Comparison of ENCODE assay signal across 8 mouse cellular contexts in the genomic region with DNA sequence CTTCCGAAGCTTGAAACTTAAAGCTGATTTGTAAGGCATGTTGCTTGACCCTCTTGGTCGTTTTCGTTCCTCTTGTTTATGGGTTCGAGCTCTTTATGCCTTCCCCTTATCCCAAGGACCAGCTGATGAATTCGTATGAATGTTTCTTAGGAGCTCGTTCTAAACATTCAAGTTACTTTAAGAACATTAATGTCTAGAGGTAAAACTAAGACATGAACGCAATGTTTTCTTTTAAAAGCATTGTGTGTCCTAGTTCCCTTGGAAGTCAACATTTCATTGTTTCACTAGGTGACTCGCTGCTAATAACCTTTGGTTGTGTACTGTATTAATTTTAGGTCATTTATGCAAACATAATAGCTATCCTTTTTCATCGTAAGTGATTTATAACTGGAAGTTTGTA. TPM values are rescaled to one million over a fixed set of nuclear protein-coding genes. Genes with fewer than 3 reads are reported as not detected.
DNase-seq lines count a peak whose midpoint lies in the region; ATAC-seq and TF ChIP-seq lines count a peak whose summit lies in the region.

No protein-coding gene starts in this region.

- peak overlapping the region; percentile 26 for H3ac ChIP-seq in myocyte (ENCODE audit: control insufficient read depth, insufficient read length)

- no peak overlapping the region for H3K27ac ChIP-seq in kidney, postnatal 0 days
- H3K27ac ChIP-seq in embryonic facial prominence, embryonic 14.5 days (replicated peaks; ENCODE audit: low read depth, low read length) = no peak overlapping the region
- no peak overlapping the region for H3K27ac ChIP-seq in intestine, embryonic 15.5 days

- TF ChIP-seq CTCF in kidney, postnatal 0 days (IDR thresholded peaks at IDR 0.05; ENCODE audit: low read depth) = no peak

- no peaks in the 10 kb centered on the region for H3K79me2 ChIP-seq in myocyte (ENCODE audit: control insufficient read depth, insufficient read depth)

- no peaks in the 10 kb centered on the region for H3K9me3 ChIP-seq in kidney, postnatal 0 days (replicated peaks; ENCODE audit: low read length)
- no peaks in the 10 kb centered on the region for H3K9me3 ChIP-seq in embryonic facial prominence, embryonic 14.5 days (ENCODE audit: control insufficient read depth, low read length)
- H3K9me3 ChIP-seq in intestine, embryonic 15.5 days = no peaks in the 10 kb centered on the region

- no peak for TF ChIP-seq POLR2A in myocyte (IDR thresholded peaks at IDR 0.05; ENCODE audit: insufficient read length, low read depth)

- DNase-seq in kidney, postnatal 0 days (ENCODE audit: low spot score) = no peak
- DNase-seq in kidney, adult 8-10 months = no peak
- DNase-seq in embryonic facial prominence, embryonic 14.5 days (ENCODE audit: low spot score) = no peak
- no peak for DNase-seq in layer of hippocampus, postnatal 36 days
- DNase-seq in spleen, adult 18-20 months = no peak
- DNase-seq in kidney, postnatal 14 days = no peak

- no peaks in the 10 kb centered on the region for H3K27me3 ChIP-seq in kidney, postnatal 0 days (ENCODE audit: insufficient read depth, low read length)
- no peaks in the 10 kb centered on the region for H3K27me3 ChIP-seq in embryonic facial prominence, embryonic 14.5 days (replicated peaks; ENCODE audit: control insufficient read depth, insufficient read depth, low read length)
- no peaks in the 10 kb centered on the region for H3K27me3 ChIP-seq in intestine, embryonic 15.5 days (replicated peaks)
- H3K27me3 ChIP-seq in myocyte (ENCODE audit: control insufficient read depth, insufficient read depth, insufficient read length) = no peaks in the 10 kb centered on the region

- H3K9ac ChIP-seq in kidney, postnatal 0 days (ENCODE audit: low read depth, low read length) = 0 out of 2 replicates have a peak overlapping the region, but pooled peaks have one; percentile 83
- H3K9ac ChIP-seq in embryonic facial prominence, embryonic 14.5 days (ENCODE audit: low read depth, low read length) = no peak overlapping the region
- no peak overlapping the region for H3K9ac ChIP-seq in intestine, embryonic 15.5 days

- no peaks in the 10 kb centered on the region for H3K36me3 ChIP-seq in kidney, postnatal 0 days (ENCODE audit: insufficient read depth, low read length)
- H3K36me3 ChIP-seq in embryonic facial prominence, embryonic 14.5 days (ENCODE audit: control insufficient read depth, insufficient read depth, low read length) = no peaks in the 10 kb centered on the region
- H3K36me3 ChIP-seq in intestine, embryonic 15.5 days = no peaks in the 10 kb centered on the region
- no peaks in the 10 kb centered on the region for H3K36me3 ChIP-seq in myocyte (ENCODE audit: control insufficient read depth, insufficient read depth)

- peak overlapping the region; percentile 66 for H3K4me2 ChIP-seq in kidney, postnatal 0 days (ENCODE audit: low read length)
- peak overlapping the region; percentile 81 for H3K4me2 ChIP-seq in embryonic facial prominence, embryonic 14.5 days (ENCODE audit: low read depth, low read length)
- H3K4me2 ChIP-seq in intestine, embryonic 15.5 days (replicated peaks) = peak overlapping the region; percentile 68
- peak overlapping the region; percentile 76 for H3K4me2 ChIP-seq in myocyte (ENCODE audit: low read depth)

- 74% methylated on average over 9 of the region's 9 CpGs for WGBS in kidney, postnatal 0 days
- WGBS in embryonic facial prominence, embryonic 14.5 days = 83% methylated on average over 9 of the region's 9 CpGs
- 84% methylated on average over 9 of the region's 9 CpGs for WGBS in intestine, embryonic 15.5 days

- H3K4me3 ChIP-seq in kidney, postnatal 0 days (replicated peaks; ENCODE audit: low read depth, low read length) = peak overlapping the region; percentile 71; the same call in 1 of the 2 replicates
- peak overlapping the region; percentile 84 for H3K4me3 ChIP-seq in embryonic facial prominence, embryonic 14.5 days (ENCODE audit: low read depth, low read length)
- peak overlapping the region; percentile 79; the same call in 1 of the 2 replicates for H3K4me3 ChIP-seq in intestine, embryonic 15.5 days (replicated peaks)
- H3K4me3 ChIP-seq in myocyte = peak overlapping the region; percentile 49

- no peaks in the 10 kb centered on the region for H3K4me1 ChIP-seq in kidney, postnatal 0 days (replicated peaks; ENCODE audit: insufficient read depth, low read length)
- peaks cover 5% of the 10 kb centered on the region for H3K4me1 ChIP-seq in embryonic facial prominence, embryonic 14.5 days (ENCODE audit: control insufficient read depth, insufficient read depth, low read length)
- no peaks in the 10 kb centered on the region for H3K4me1 ChIP-seq in intestine, embryonic 15.5 days (replicated peaks)

- no peak for ATAC-seq in kidney, postnatal 0 days (replicated peaks; ENCODE audit: low FRiP score, low read depth)
- no peak for ATAC-seq in embryonic facial prominence, embryonic 14.5 days (ENCODE audit: low read depth)
- no peak for ATAC-seq in intestine, embryonic 15.5 days

TF ChIP-seq in myocyte, 11 proteins besides CTCF, POLR2A, EP300 and RAD21:
- no peak for TF ChIP-seq POLR2AphosphoS2 (IDR thresholded peaks at IDR 0.05; ENCODE audit: insufficient read length, low read depth)
- no peak for TF ChIP-seq SRF (IDR thresholded peaks at IDR 0.05; ENCODE audit: control insufficient read depth, insufficient read length, low read depth)
- TF ChIP-seq CEBPB (IDR thresholded peaks at IDR 0.05; ENCODE audit: insufficient read depth, poor library complexity, severe bottlenecking) = no peak
- no peak for TF ChIP-seq MYOG (IDR thresholded peaks at IDR 0.05; ENCODE audit: control insufficient read depth in 1 of 3, insufficient read depth in 1 of 3, insufficient read length in 2 of 3, low read depth in 2 of 3)
- no peak for TF ChIP-seq TCF3 (IDR thresholded peaks at IDR 0.05; ENCODE audit: insufficient read length, low read depth)
- no peak for TF ChIP-seq USF1 (IDR thresholded peaks at IDR 0.05; ENCODE audit: low read depth)

RNA-seq across cellular contexts. Expression of gene Rmdn2, which starts 4.2 kb away (rescaled TPM):
- polyA plus RNA-seq in kidney, postnatal 0 days (2015; fragmentation: Nextera tagmentation; extraction: Ambion mirVana) = 12.1 and 15.2 TPM in 2 replicates
- polyA plus RNA-seq in embryonic facial prominence, embryonic 14.5 days (2014; fragmentation: Nextera tagmentation; extraction: Ambion mirVana) = 12.4 and 12.7 TPM in 2 replicates
- polyA plus RNA-seq in intestine, embryonic 15.5 days (2015; fragmentation: Nextera tagmentation; extraction: Ambion mirVana) = 9.7 and 10.2 TPM in 2 replicates
- 1.6 TPM for polyA plus RNA-seq in myocyte (2012; fragmentation: generic; extraction: Trizol)
- total RNA-seq in layer of hippocampus, postnatal 36 days (2021) = 1 to 10 TPM; 9.3 to 9.4 TPM
